In the genomic region with DNA sequence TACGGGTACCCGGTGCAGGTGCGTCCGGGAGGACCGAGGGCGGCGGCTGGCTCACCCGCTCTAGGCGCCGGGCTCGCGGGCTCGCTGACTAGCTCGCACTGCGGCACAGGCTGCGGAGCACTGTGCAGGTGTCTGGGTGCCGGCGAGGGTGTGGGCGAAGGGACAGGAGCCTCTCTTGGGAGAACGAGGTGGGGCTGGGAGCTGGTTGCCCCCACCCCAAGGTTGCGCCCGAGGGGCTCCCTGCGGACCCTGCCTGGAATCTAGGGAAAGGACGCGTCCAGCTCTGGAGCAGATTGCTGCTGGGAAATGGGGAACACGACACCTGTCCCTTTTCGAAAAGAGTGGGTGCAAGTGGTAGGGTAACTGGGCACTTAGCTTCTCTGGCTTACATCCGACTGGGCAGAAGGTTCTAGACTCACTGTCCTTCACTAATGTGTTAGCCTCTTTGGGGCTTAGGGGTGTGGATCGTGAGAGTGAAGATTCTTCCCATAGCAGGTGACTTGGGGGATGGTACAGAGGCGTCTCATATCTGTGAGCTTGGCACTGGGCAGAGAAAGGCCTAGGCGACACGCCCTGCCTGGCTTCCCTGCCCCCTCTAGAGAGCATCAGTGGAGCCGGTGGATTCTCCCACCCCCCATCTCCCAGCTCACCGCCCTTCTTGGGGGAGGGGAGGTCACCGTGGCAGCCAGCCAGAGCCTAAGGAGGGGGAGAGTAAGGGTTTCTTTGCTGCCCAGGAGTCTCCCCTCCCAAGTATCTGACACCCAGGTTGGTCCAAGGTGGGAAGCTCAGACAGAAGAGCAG, we compare ENCODE assay signal across 8 mouse cellular contexts. TPM values are rescaled to one million over a fixed set of nuclear protein-coding genes. Genes with fewer than 3 reads are reported as not detected.
DNase-seq lines count a peak whose midpoint lies in the region; ATAC-seq and TF ChIP-seq lines count a peak whose summit lies in the region.

No protein-coding gene starts in this region.

- H3K9ac ChIP-seq in hindbrain, embryonic 12.5 days, result peak overlapping the region; percentile 91
- H3K9ac ChIP-seq in liver, adult 2 months (ENCODE audit: low read depth, low read length), result 0 out of 2 replicates have a peak overlapping the region, but pooled peaks have one; percentile 14

- peaks cover 71% of the 10 kb centered on the region for H3K4me1 ChIP-seq in hindbrain, embryonic 12.5 days
- no peaks in the 10 kb centered on the region; the same call in 1 of the 2 replicates for H3K4me1 ChIP-seq in liver, adult 2 months (ENCODE audit: control insufficient read depth, insufficient read depth, low read length)
- peaks cover 38% of the 10 kb centered on the region for H3K4me1 ChIP-seq in olfactory bulb, adult 2 months (ENCODE audit: control insufficient read depth, insufficient read depth, low read length)

- H3K9me3 ChIP-seq in hindbrain, embryonic 12.5 days (replicated peaks), result no peaks in the 10 kb centered on the region

- peak; percentile 38 for DNase-seq in embryo, embryonic 10.5 days (ENCODE audit: low spot score)
- DNase-seq in embryo, embryonic 9.5 days (ENCODE audit: extremely low spot score), result no peak
- peak; percentile 33 for DNase-seq in urinary bladder, postnatal 25 days (ENCODE audit: low spot score)
- DNase-seq in urinary bladder, postnatal 14 days (ENCODE audit: low spot score), result no peak
- no peak for DNase-seq in liver, adult 2 months (ENCODE audit: extremely low read depth, low read depth, low spot score)
- no peak for DNase-seq in MN1 (ENCODE audit: low spot score)

- peak overlapping the region; percentile 97 for H3K27ac ChIP-seq in hindbrain, embryonic 12.5 days
- no peak overlapping the region for H3K27ac ChIP-seq in liver, adult 2 months (replicated peaks; ENCODE audit: insufficient read depth, low read depth, low read length)
- peak overlapping the region; percentile 71 for H3K27ac ChIP-seq in olfactory bulb, adult 2 months (ENCODE audit: insufficient read depth, low read depth, low read length)

- TF ChIP-seq POLR2A in liver, adult 2 months (IDR thresholded peaks at IDR 0.05; ENCODE audit: extremely low read depth, insufficient read depth, low read length), result no peak
- no peak for TF ChIP-seq POLR2A in olfactory bulb, adult 2 months (IDR thresholded peaks at IDR 0.05; ENCODE audit: insufficient read depth, low read depth, low read length)

- ATAC-seq in hindbrain, embryonic 12.5 days (ENCODE audit: low FRiP score), result peak; percentile 53

- H3K36me3 ChIP-seq in hindbrain, embryonic 12.5 days, result no peaks in the 10 kb centered on the region
- H3K36me3 ChIP-seq in liver, adult 2 months (ENCODE audit: control insufficient read depth, insufficient read depth, low read length), result no peaks in the 10 kb centered on the region

- WGBS in hindbrain, embryonic 12.5 days, result 2% methylated on average over 35 of the region's 35 CpGs
- WGBS in liver, adult 2 months, result 6% methylated on average over 35 of the region's 35 CpGs
- under 1% methylated on average over 35 of the region's 35 CpGs for whole genome bisulfite sequencing in olfactory bulb, adult 2 months

- peak overlapping the region; percentile 85 for H3K4me2 ChIP-seq in hindbrain, embryonic 12.5 days (replicated peaks)

- no peak for TF ChIP-seq CTCF in liver, adult 2 months (IDR thresholded peaks at IDR 0.05; ENCODE audit: low read depth, low read length)
- TF ChIP-seq CTCF in olfactory bulb, adult 2 months (IDR thresholded peaks at IDR 0.05; ENCODE audit: insufficient read depth, low read depth, low read length), result no peak

- H3K79me2 ChIP-seq in liver, adult 2 months (ENCODE audit: control insufficient read depth, insufficient read depth, low read length), result no peaks in the 10 kb centered on the region

- peak overlapping the region; percentile 82 for H3K4me3 ChIP-seq in hindbrain, embryonic 12.5 days
- peak overlapping the region; percentile 54; the same call in 1 of the 2 replicates for H3K4me3 ChIP-seq in liver, adult 2 months (ENCODE audit: insufficient read depth, low read depth, low read length)
- H3K4me3 ChIP-seq in olfactory bulb, adult 2 months (ENCODE audit: insufficient read depth, low read depth, low read length), result peak overlapping the region; percentile 64

- peaks cover 20% of the 10 kb centered on the region for H3K27me3 ChIP-seq in hindbrain, embryonic 12.5 days
- peaks cover 4% of the 10 kb centered on the region for H3K27me3 ChIP-seq in liver, adult 2 months (ENCODE audit: control insufficient read depth, insufficient read depth, low read length)

RNA-seq across cellular contexts. Expression of a gene that starts 1.1 kb away (rescaled TPM):
- 58.0 and 62.5 TPM in 2 replicates for polyA plus RNA-seq in hindbrain, embryonic 12.5 days (2016; fragmentation: Nextera tagmentation; extraction: Ambion mirVana)
- total RNA-seq in liver, adult 2 months (2014; rRNA removed), result 0.37 and 0.74 TPM in 2 replicates
- polyA plus RNA-seq in liver, adult 2 months (2012; rRNA removed), result 0.02 and 0.25 TPM in 2 replicates
- 122 and 448 TPM in 2 replicates for polyA plus RNA-seq in olfactory bulb, adult 2 months (2012; ENCODE audit: insufficient read depth, insufficient read length, low replicate concordance, missing spikeins)

Comparison
In these comparisons a context has a peak if more than half of its experiments do, and no peak if none do; other contexts are left out.
1. DNase-seq: peak in embryo, embryonic 10.5 days (single experiment) and urinary bladder, postnatal 25 days (single experiment); none in embryo, embryonic 9.5 days (single experiment), urinary bladder, postnatal 14 days (single experiment), liver, adult 2 months (single experiment) and MN1 (single experiment).
2. RNA of a gene that starts 1.1 kb away (polyA plus RNA-seq): 122 to 448 TPM in olfactory bulb, adult 2 months and 58.0 to 62.5 TPM in hindbrain, embryonic 12.5 days; 0.02 to 0.25 TPM in liver, adult 2 months; every median in the first group is over 10 times any median in the second.
3. Peak in every context shown above with its lines, with median percentiles within 50 percentile points of each other: H3K4me3 ChIP-seq.